Mouse (Mus musculus) limb, embryonic 11.5 days (tissue): ENCODE data around the gene Adcy10. TPM values are rescaled to one million over a fixed set of nuclear protein-coding genes. Genes with fewer than 3 reads are reported as not detected.

ENCODE experiments used
- ATAC-seq: fragments of 200-750 bp; cut with Nextera tagmentation; 2 replicates; pipeline ENCODE4 v1.8.0; 2017; ENCODE audit warnings: low read depth; ENCODE audit not compliant: insufficient number of reproducible peaks, low FRiP score, low TSS enrichment
- DNase-seq: peaks from one replicate; pipeline ENCODE4 v3.0.0-alpha.2; 2015; ENCODE audit warnings: low spot score
- H3K27ac ChIP-seq: fragments of 300-500 bp; sonication (generic); replicated peaks from 2 replicates; pipeline ENCODE4 v1.5.1; 2014; ENCODE audit warnings: low read depth, mild to moderate bottlenecking, low read length
- H3K27me3 ChIP-seq: fragments of 300-500 bp; sonication (generic); 2 replicates; pipeline ENCODE4 v1.6.1; 2014; ENCODE audit warnings: mild to moderate bottlenecking, low read length, mixed read lengths; ENCODE audit not compliant: control insufficient read depth, insufficient read depth
- H3K36me3 ChIP-seq: fragments of 300-500 bp; sonication (generic); 2 replicates; pipeline ENCODE4 v1.6.1; 2014; ENCODE audit warnings: mild to moderate bottlenecking, low read length, moderate library complexity, mixed read lengths; ENCODE audit not compliant: control insufficient read depth, insufficient read depth
- H3K4me1 ChIP-seq: fragments of 300-500 bp; sonication (generic); 2 replicates; pipeline ENCODE4 v1.6.1; 2014; ENCODE audit warnings: low read length, mixed read lengths; ENCODE audit not compliant: control insufficient read depth, insufficient read depth
- H3K4me2 ChIP-seq: fragments of 300-500 bp; sonication (generic); 2 replicates; pipeline ENCODE4 v1.6.1; 2014; ENCODE audit warnings: low read depth, mild to moderate bottlenecking, moderate library complexity; ENCODE audit not compliant: severe bottlenecking
- H3K4me3 ChIP-seq: fragments of 300-500 bp; sonication (generic); 2 replicates; pipeline ENCODE4 v1.5.1; 2014; ENCODE audit warnings: low read depth, low read length
- H3K9ac ChIP-seq: fragments of 300-500 bp; sonication (generic); 2 replicates; pipeline ENCODE4 v1.6.1; 2014; ENCODE audit warnings: mild to moderate bottlenecking, low read length
- H3K9me3 ChIP-seq: fragments of 300-500 bp; sonication (generic); 2 replicates; pipeline ENCODE4 v1.6.1; 2016; ENCODE audit warnings: low read length; ENCODE audit not compliant: control insufficient read depth
- whole genome bisulfite sequencing: fragments of 180-500 bp; shearing (Covaris S2); extraction: QIAGEN DNeasy Blood & Tissue Kit; methylation state at CpG from one replicate; pipeline ENCODE4 v1.1.7; 2014; 5-methylcytosine and 5-hydroxymethylcytosine counted together
- polyA plus RNA-seq: library from polyadenylated mRNA; unstranded; fragments of >200 nt; fragmentation: Nextera tagmentation; extraction: Ambion mirVana; gene quantifications from 2 replicates; pipeline ENCODE4 v1.2.1, GENCODE M21; 2014

The Adcy10 gene
- polyA plus RNA-seq, result not detected in 2 replicates

DNA sequence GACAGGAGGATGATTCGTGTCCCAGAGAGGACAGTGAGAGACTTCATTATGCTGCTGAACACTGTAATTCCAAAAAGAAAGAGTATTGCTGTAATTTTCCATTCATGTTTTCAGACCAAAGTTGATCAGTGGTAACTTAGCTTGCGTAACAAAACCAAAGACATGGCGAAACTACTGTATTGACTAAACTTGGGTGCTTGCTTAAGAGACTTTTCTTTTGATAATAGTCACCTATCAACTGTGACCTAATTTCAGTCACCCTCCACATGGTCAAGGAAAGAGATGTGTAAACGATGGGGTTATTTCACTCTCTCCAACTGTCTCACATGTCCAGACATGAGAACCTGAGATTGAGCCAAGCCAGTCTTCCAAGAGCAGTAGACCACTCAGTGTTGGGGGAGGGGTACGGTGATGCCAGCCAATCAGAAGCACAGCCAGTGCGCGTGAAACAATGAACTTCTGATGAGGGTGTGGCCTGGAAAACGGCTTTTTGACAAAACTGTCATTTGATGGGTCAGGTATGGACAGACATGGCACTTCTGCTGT lies at the start of gene Adcy10:
Gene Adcy10, plus strand, starts transcription at position 496 of the 546 bp plus-strand sequence.
- H3K9ac ChIP-seq, result no peak within 1 kb of the TSS
- DNase-seq (no peak), ATAC-seq (no peak)
- H3K4me2 ChIP-seq, result no peak within 1 kb of the TSS
- WGBS, result 92% methylated on average over 8 of the region's 8 CpGs
- no peaks in the 10 kb centered on the region for H3K27me3 ChIP-seq
- no peak within 1 kb of the TSS for H3K27ac ChIP-seq
- no peaks in the 10 kb centered on the region for H3K4me1 ChIP-seq
- no peak within 1 kb of the TSS for H3K4me3 ChIP-seq
- no peaks in the 10 kb centered on the region for H3K9me3 ChIP-seq
- no peaks in the 10 kb centered on the region for H3K36me3 ChIP-seq

GRCm38 (mm10) chr1:165438289-165439021 lies 46.5 kb upstream of the Adcy10 start:
- WGBS, result 88% methylated on average over 1 of the region's 1 CpGs
- H3K4me1 ChIP-seq, result no peaks in the 10 kb centered on the region
- H3K4me2 ChIP-seq, result no peak overlapping the region
- no peak overlapping the region for H3K9ac ChIP-seq
- ATAC-seq (no peak), DNase-seq (no peak)
- H3K27ac ChIP-seq, result no peak overlapping the region
- no peak overlapping the region for H3K4me3 ChIP-seq
- no peaks in the 10 kb centered on the region for H3K9me3 ChIP-seq
- H3K27me3 ChIP-seq, result no peaks in the 10 kb centered on the region
- no peaks in the 10 kb centered on the region for H3K36me3 ChIP-seq

DNA sequence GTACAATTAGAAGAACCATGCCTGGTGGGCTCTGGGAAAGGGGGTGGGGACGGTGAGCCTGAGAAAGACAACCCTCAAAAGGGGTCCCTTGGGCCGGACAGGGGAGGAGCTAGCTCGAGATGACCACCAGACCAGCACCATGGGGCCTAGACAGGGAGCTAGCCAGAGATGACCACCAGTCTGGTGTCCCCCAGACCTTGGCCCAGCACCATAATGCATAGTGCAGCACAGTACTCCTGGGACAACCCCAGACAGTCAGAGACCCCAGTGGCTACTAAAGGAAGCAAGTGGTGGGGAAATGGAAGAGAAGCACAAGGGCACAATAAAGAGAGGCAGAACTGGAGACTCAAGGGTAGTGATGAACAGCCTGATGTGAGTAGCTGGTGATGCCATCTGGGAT lies 44.2 kb upstream of the Adcy10 start:
- Histone ChIP-seq H3K4me2 (no peak overlapping the region), H3K9ac (no peak overlapping the region), H3K9me3 (no peaks in the 10 kb centered on the region), H3K4me3 (no peak overlapping the region), H3K4me1 (no peaks in the 10 kb centered on the region), H3K27me3 (no peaks in the 10 kb centered on the region), H3K36me3 (no peaks in the 10 kb centered on the region), H3K27ac (no peak overlapping the region)
- no peak for ATAC-seq
- no peak for DNase-seq
- 65% methylated on average over 3 of the region's 3 CpGs for WGBS

DNA sequence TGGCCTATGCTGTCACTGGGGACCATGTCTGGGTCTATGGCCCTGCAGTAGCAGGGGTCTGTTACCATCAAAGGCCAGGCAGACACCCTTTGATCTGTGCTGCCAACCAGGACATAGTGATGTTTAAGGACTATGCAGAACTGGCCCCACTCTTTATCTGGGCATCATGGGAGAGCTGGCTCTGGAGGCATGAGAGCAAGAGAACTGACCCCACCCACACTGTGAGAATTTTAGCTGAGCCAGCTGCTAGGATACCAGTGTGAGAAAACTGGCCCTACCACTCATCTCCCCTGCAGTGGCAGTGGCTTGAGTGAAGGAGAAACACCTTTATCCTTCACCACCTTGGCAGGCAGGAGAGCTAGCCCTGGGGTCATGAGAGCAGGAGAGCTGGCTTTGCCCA lies 43.8 kb upstream of the Adcy10 start:
- Histone ChIP-seq H3K4me3 (no peak overlapping the region), H3K27ac (no peak overlapping the region), H3K36me3 (no peaks in the 10 kb centered on the region), H3K4me2 (no peak overlapping the region), H3K9ac (no peak overlapping the region), H3K4me1 (no peaks in the 10 kb centered on the region), H3K9me3 (no peaks in the 10 kb centered on the region), H3K27me3 (no peaks in the 10 kb centered on the region)
- DNase-seq, result no peak
- ATAC-seq, result no peak

DNA sequence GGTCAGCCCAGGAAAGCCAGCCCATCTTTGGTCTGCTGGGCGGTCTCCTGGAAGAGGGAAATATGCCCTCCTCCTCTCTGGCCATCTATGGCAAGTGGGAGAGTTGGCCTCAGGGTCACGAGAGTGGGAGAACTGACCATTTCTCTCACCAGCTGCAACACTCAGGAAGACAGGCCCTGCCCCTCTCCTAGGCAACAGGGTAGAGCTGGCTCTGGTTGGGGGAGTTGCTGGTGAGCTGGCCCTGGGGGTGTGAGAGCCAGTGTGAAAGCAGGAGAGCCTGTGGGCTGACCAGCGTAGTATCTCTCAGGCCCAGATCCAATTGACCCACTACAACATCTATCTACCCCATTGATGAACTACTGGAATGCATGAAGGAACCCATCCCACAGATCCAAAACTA lies 43.3 kb upstream of the Adcy10 start:
- no peak overlapping the region for H3K27ac ChIP-seq
- H3K9me3 ChIP-seq, result no peaks in the 10 kb centered on the region
- no peak overlapping the region for H3K4me2 ChIP-seq
- no peak for ATAC-seq
- H3K4me3 ChIP-seq, result no peak overlapping the region
- no peak overlapping the region for H3K9ac ChIP-seq
- 81% methylated on average over 3 of the region's 3 CpGs for WGBS
- no peaks in the 10 kb centered on the region for H3K4me1 ChIP-seq
- H3K27me3 ChIP-seq, result no peaks in the 10 kb centered on the region
- H3K36me3 ChIP-seq, result no peaks in the 10 kb centered on the region
- DNase-seq, result no peak

- Histone ChIP-seq H3K4me1 (no peaks in the 10 kb centered on the region; the same call in 1 of the 2 replicates), H3K27ac (no peak overlapping the region), H3K9me3 (no peaks in the 10 kb centered on the region), H3K36me3 (no peaks in the 10 kb centered on the region), H3K4me2 (peak overlapping the region; percentile 86), H3K4me3 (peak overlapping the region; percentile 91), H3K9ac (peak overlapping the region; percentile 74; the same call in 1 of the 2 replicates), H3K27me3 (no peaks in the 10 kb centered on the region)
- ATAC-seq (no peak), DNase-seq (no peak)
- WGBS, result 20% methylated on average over 7 of the region's 7 CpGs
Measured at GRCm38 (mm10) chr1:165459041-165459502, 25.9 kb upstream of the Adcy10 start.

- ATAC-seq, result no peak
Measured at GRCm38 (mm10) chr1:165459503-165460181, 25.3 kb upstream of the Adcy10 start.

GRCm38 (mm10) chr1:165460360-165460800 lies 24.6 kb upstream of the Adcy10 start, which contains the start of the genes Dcaf6 and Mpc2:
Dcaf6 (minus strand) TSS chr1:165460475.
Mpc2 (plus strand) TSS chr1:165460637.
- Histone ChIP-seq H3K9me3 (no peaks in the 10 kb centered on the region), H3K4me3 (peak within 1 kb of the TSS; percentile 91), H3K36me3 (no peaks in the 10 kb centered on the region), H3K27ac (peak within 1 kb of the TSS; percentile 76), H3K4me2 (peak within 1 kb of the TSS; percentile 86), H3K4me1 (no peaks in the 10 kb centered on the region; the same call in 1 of the 2 replicates), H3K27me3 (no peaks in the 10 kb centered on the region), H3K9ac (peak within 1 kb of the TSS; percentile 74)
- DNase-seq (peak; percentile 100), ATAC-seq (peak; percentile 92)
- 1% methylated on average over 33 of the region's 37 CpGs for WGBS

More at GRCm38 (mm10) chr1:165459503-165460181, 25.3 kb upstream of the Adcy10 start:
- peak overlapping the region; percentile 76 for H3K27ac ChIP-seq
- no peaks in the 10 kb centered on the region for H3K36me3 ChIP-seq
- peak; percentile 69 for DNase-seq
- 0% methylated on average over 51 of the region's 60 CpGs for WGBS
- peak overlapping the region; percentile 86 for H3K4me2 ChIP-seq
- no peaks in the 10 kb centered on the region; the same call in 1 of the 2 replicates for H3K4me1 ChIP-seq
- peak overlapping the region; percentile 91 for H3K4me3 ChIP-seq
- H3K9ac ChIP-seq, result peak overlapping the region; percentile 74
- H3K9me3 ChIP-seq, result no peaks in the 10 kb centered on the region
- H3K27me3 ChIP-seq, result no peaks in the 10 kb centered on the region
